Mouse (Mus musculus): ENCODE measurements around the gene Pagr1a. TPM values are rescaled to one million over a fixed set of nuclear protein-coding genes. Genes with fewer than 3 reads are reported as not detected.

Pagr1a gene
- 20.7 and 28.3 TPM in 2 replicates for polyA plus RNA-seq (2015; fragmentation: Nextera tagmentation; extraction: Ambion mirVana)

GRCm38 (mm10) chr7:127016971-127017949 lies at the start of gene Pagr1a:
TSS of gene Pagr1a (minus strand) at chr7:127017352.
- peak within 1 kb of the TSS; percentile 88 for H3K4me2 ChIP-seq (replicated peaks; ENCODE audit: low read depth, low read length)
- WGBS: 1% methylated on average over 39 of the region's 39 CpGs
- H3K27ac ChIP-seq (ENCODE audit: low read length): peak within 1 kb of the TSS; percentile 92
- TF ChIP-seq CTCF (IDR thresholded peaks at IDR 0.05): peak; percentile 82
- no peak for TF ChIP-seq EP300 (IDR thresholded peaks at IDR 0.05)
- H3K9ac ChIP-seq (replicated peaks; ENCODE audit: low read depth): peak within 1 kb of the TSS; percentile 62
- peaks cover 9% of the 10 kb centered on the region; the same call in 1 of the 2 replicates for H3K4me1 ChIP-seq (ENCODE audit: insufficient read depth, low read depth, low read length)
- peak within 1 kb of the TSS; percentile 62 for H3K4me3 ChIP-seq (ENCODE audit: low read depth, low read length)
- no peaks in the 10 kb centered on the region for H3K36me3 ChIP-seq (ENCODE audit: insufficient read depth, low read length)
- no peaks in the 10 kb centered on the region for H3K9me3 ChIP-seq (ENCODE audit: low read length)
- peak; percentile 100 for DNase-seq (ENCODE audit: low spot score)
- ATAC-seq: peak; percentile 85
- H3K27me3 ChIP-seq (replicated peaks; ENCODE audit: insufficient read depth, low read length): no peaks in the 10 kb centered on the region

GRCm38 (mm10) chr7:127066317-127066716 lies 49.2 kb upstream of the Pagr1a start:
- DNase-seq (ENCODE audit: low spot score) (no peak), ATAC-seq (no peak)
- Histone ChIP-seq H3K27ac (ENCODE audit: low read length) (no peak overlapping the region), H3K4me2 (replicated peaks; ENCODE audit: low read depth, low read length) (no peak overlapping the region), H3K36me3 (ENCODE audit: insufficient read depth, low read length) (no peaks in the 10 kb centered on the region), H3K9ac (replicated peaks; ENCODE audit: low read depth) (no peak overlapping the region), H3K27me3 (replicated peaks; ENCODE audit: insufficient read depth, low read length) (no peaks in the 10 kb centered on the region), H3K9me3 (ENCODE audit: low read length) (no peaks in the 10 kb centered on the region), H3K4me3 (ENCODE audit: low read depth, low read length) (no peak overlapping the region), H3K4me1 (ENCODE audit: insufficient read depth, low read depth, low read length) (no peaks in the 10 kb centered on the region)
- TF ChIP-seq CTCF (IDR thresholded peaks at IDR 0.05) (no peak), EP300 (IDR thresholded peaks at IDR 0.05) (no peak)
- 63% methylated on average over 4 of the region's 4 CpGs for WGBS

- no peak overlapping the region for H3K4me3 ChIP-seq (ENCODE audit: low read depth, low read length)
- ATAC-seq: no peak
- 82% methylated on average over 6 of the region's 6 CpGs for WGBS
These were observed 48.4 kb upstream of the Pagr1a start for GRCm38 (mm10) chr7:127065538-127065937.

GRCm38 (mm10) chr7:127055026-127055585 lies 38.0 kb upstream of the Pagr1a start:
- Histone ChIP-seq H3K36me3 (ENCODE audit: insufficient read depth, low read length) (no peaks in the 10 kb centered on the region), H3K9me3 (ENCODE audit: low read length) (no peaks in the 10 kb centered on the region), H3K9ac (replicated peaks; ENCODE audit: low read depth) (no peak overlapping the region), H3K4me3 (ENCODE audit: low read depth, low read length) (no peak overlapping the region), H3K27me3 (replicated peaks; ENCODE audit: insufficient read depth, low read length) (no peaks in the 10 kb centered on the region), H3K4me2 (replicated peaks; ENCODE audit: low read depth, low read length) (no peak overlapping the region), H3K27ac (ENCODE audit: low read length) (no peak overlapping the region), H3K4me1 (ENCODE audit: insufficient read depth, low read depth, low read length) (no peaks in the 10 kb centered on the region)
- WGBS: 51% methylated on average over 5 of the region's 5 CpGs
- TF ChIP-seq EP300 (IDR thresholded peaks at IDR 0.05) (no peak), CTCF (IDR thresholded peaks at IDR 0.05) (peak; percentile 44)
- ATAC-seq (no peak), DNase-seq (ENCODE audit: low spot score) (no peak)

More at GRCm38 (mm10) chr7:127065538-127065937, 48.4 kb upstream of the Pagr1a start:
- no peak overlapping the region for H3K27ac ChIP-seq (ENCODE audit: low read length)
- H3K4me2 ChIP-seq (replicated peaks; ENCODE audit: low read depth, low read length): no peak overlapping the region
- no peak overlapping the region for H3K9ac ChIP-seq (replicated peaks; ENCODE audit: low read depth)
- no peaks in the 10 kb centered on the region for H3K36me3 ChIP-seq (ENCODE audit: insufficient read depth, low read length)
- H3K4me1 ChIP-seq (ENCODE audit: insufficient read depth, low read depth, low read length): no peaks in the 10 kb centered on the region
- no peaks in the 10 kb centered on the region for H3K9me3 ChIP-seq (ENCODE audit: low read length)
- peak; percentile 23 for TF ChIP-seq CTCF (IDR thresholded peaks at IDR 0.05)
- TF ChIP-seq EP300 (IDR thresholded peaks at IDR 0.05): no peak
- DNase-seq (ENCODE audit: low spot score): no peak
- no peaks in the 10 kb centered on the region for H3K27me3 ChIP-seq (replicated peaks; ENCODE audit: insufficient read depth, low read length)

GRCm38 (mm10) chr7:127041851-127042672 lies 24.9 kb upstream of the Pagr1a start, which contains the start of gene Kif22:
TSS of gene Kif22 (minus strand) at chr7:127042471.
- H3K4me2 ChIP-seq (replicated peaks; ENCODE audit: low read depth, low read length): peak within 1 kb of the TSS; percentile 94
- H3K9ac ChIP-seq (replicated peaks; ENCODE audit: low read depth): peak within 1 kb of the TSS; percentile 48
- H3K36me3 ChIP-seq (ENCODE audit: insufficient read depth, low read length): no peaks in the 10 kb centered on the region
- DNase-seq (ENCODE audit: low spot score) (peak; percentile 95), ATAC-seq (peak; percentile 95)
- TF ChIP-seq EP300 (IDR thresholded peaks at IDR 0.05): peak; percentile 38
- TF ChIP-seq CTCF (IDR thresholded peaks at IDR 0.05): no peak
- H3K4me1 ChIP-seq (ENCODE audit: insufficient read depth, low read depth, low read length): peaks cover 8% of the 10 kb centered on the region; the same call in 1 of the 2 replicates
- H3K27me3 ChIP-seq (replicated peaks; ENCODE audit: insufficient read depth, low read length): no peaks in the 10 kb centered on the region
- no peaks in the 10 kb centered on the region for H3K9me3 ChIP-seq (ENCODE audit: low read length)
- H3K27ac ChIP-seq (ENCODE audit: low read length): peak within 1 kb of the TSS; percentile 33
- peak within 1 kb of the TSS; percentile 80 for H3K4me3 ChIP-seq (ENCODE audit: low read depth, low read length)
- WGBS: 1% methylated on average over 53 of the region's 53 CpGs
